Mouse (Mus musculus): ENCODE results near the gene Aspm.

- TF ChIP-seq POLR2A (IDR thresholded peaks at IDR 0.05; ENCODE audit: insufficient read depth, low read depth, low read length) (no peak), CTCF (IDR thresholded peaks at IDR 0.05; ENCODE audit: insufficient read depth, low read depth, low read length) (no peak)
Measured at GRCm38 (mm10) chr1:139514556-139514955, 60.0 kb downstream of the Aspm start.
